Mouse (Mus musculus) retina, postnatal 1 day (tissue): Measurements from ENCODE around the gene Lpin2.

Experiments used
- DNase-seq: peaks from one replicate; pipeline ENCODE4 v3.0.0-alpha.2; 2012

Lpin2 gene

DNA sequence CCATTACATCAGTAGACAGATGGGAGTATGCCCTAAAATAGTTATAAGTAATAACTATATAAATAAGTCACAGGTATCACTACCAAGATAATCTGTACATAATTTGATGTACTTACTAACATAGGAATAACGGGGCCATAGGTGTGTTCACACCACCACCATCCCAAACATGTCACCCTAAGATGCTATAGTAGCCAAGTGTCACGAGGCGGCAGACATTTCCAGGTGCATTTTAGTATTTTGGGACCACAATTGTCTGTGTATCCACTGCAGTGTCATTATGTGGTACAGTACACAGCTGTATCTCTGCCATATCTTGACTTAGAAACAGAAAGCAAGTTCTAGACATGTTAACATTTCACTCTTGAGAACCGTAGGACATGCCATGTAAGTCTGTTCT lies 50.9 kb downstream of the Lpin2 start:
- DNase-seq = no peak

GRCm38 (mm10) chr17:71234041-71234594 lies 51.8 kb downstream of the Lpin2 start:
- DNase-seq = no peak

DNA sequence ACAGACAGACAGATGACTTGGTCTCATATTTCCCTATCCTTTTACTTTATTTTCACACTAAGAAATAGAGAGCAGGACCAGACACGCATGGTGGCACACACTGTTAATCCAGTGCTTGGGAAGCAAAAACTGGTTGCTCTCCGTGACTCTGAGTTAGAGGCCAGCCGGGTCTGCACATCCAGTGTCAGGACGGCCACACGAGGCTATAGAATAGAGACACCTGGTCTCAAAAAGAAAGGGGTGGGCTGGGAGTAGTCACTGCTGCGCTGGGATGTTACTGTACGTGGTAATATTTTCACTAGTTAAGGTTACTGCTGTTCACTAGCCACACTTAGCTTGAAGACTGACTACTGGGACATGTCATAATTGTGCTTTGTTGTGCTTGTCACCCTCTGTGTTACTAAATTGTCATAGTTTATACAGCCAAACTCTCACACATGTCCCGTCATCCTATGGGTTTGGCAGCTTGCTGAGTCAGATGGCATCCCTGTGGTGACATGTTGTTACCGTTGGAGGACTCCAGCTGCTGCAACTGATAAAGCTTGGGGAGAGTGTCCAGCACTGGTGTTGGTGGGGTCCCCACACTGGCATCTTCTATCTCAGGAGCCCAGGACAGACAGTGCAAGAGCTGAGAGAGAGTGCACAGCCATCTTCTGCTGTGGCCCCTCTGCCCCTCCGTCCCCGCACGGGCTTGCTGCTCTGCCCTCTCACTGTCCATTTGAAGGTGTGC lies 53.0 kb downstream of the Lpin2 start:
- no peak for DNase-seq

DNA sequence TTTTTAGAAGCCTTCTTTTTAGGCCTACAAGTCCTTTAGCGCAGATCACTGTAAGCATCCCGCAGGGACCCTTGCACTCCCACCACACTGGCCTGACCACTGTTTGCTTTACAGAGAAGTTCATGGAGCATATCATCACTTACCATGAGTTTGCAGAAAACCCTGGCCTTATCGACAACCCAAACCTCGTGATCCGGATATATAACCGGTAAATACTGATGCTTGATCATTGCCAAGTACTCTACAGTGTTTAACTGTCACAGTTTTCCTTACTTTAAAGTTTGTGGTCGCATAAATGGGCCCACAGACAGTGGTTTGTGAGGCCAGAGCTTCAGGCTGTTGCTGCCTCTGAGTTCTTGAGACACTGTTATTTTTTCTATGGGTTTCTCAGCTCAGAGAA lies 56.1 kb downstream of the Lpin2 start:
- no peak for DNase-seq

DNA sequence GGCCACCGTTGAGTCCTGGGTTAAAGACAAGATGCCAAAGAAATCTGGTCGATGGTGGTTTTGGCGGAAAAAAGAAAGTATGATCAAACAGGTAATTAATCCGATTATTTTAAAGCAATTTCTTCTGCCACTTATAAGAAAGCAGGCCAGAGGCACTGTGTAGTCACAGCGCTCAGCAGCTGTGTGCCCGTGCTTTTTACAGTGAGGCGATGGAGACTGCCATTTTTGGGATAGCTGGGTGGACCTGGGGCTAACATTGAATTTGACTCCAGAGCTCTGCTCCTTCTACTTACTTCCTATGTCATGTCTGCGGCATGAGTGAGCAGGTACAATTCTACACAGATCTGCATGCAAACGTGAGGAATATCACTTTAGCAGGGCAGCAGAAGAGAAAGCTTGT lies 58.5 kb downstream of the Lpin2 start:
- DNase-seq = no peak

GRCm38 (mm10) chr17:71242666-71243065 lies 60.3 kb downstream of the Lpin2 start:
- DNase-seq = no peak

DNA sequence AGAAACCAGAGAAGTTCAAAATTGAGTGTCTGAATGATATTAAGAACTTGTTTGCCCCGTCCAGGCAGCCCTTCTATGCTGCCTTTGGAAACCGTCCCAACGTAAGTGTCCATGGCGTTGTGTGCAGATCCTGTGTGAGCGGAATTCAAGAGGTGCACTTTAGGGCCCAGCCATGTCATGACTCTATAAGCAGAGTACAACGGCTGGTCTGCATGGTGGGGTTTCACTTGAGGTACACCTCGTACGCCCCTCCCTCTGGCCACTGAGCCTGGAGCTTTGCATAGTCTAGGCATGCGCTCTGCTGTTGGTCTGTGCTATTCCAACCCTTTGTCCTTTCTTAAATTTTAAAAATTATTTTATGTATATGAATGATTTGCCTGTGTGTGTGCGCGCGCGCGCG lies 62.8 kb downstream of the Lpin2 start:
- DNase-seq = no peak

GRCm38 (mm10) chr17:71246022-71246421 lies 63.7 kb downstream of the Lpin2 start:
- no peak for DNase-seq

DNA sequence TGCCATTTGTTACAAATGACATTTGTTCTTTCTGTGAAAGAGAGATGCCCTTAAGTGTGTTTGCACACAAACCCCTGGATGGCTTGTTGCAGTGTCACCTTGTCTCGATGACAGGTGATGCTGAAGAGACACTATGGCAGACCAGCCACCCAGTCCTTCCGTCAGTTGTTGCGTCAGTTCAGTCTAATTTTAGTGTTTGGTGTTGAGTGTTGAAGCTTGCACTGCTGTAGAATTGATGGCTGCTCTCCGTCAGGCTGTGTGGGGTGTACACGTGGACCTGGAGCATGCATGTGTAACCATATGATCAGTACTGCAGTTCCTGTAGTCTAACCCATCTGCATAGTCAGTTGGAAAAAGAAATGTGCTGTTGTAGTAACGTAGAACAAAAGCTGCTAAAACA lies 66.6 kb downstream of the Lpin2 start:
- no peak for DNase-seq

DNA sequence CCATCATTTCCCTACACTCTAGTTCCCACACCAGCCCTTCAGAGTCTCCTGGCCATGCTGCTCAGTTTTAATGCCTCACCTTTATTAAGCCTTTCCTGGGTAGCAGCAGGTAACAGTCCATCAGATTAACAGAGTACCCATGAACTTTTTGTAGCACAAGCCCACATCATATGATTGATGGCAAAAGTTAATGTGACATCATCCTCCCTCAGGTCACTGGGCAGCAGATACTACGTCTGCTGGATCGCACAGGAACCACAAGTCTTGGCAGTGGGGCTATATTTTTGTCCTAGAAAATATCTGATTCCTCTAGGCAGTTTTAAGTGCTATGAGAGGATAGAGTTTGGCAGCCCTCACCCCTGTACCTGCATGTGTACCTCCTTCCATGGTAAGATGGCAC lies 67.7 kb downstream of the Lpin2 start:
- no peak for DNase-seq

DNA sequence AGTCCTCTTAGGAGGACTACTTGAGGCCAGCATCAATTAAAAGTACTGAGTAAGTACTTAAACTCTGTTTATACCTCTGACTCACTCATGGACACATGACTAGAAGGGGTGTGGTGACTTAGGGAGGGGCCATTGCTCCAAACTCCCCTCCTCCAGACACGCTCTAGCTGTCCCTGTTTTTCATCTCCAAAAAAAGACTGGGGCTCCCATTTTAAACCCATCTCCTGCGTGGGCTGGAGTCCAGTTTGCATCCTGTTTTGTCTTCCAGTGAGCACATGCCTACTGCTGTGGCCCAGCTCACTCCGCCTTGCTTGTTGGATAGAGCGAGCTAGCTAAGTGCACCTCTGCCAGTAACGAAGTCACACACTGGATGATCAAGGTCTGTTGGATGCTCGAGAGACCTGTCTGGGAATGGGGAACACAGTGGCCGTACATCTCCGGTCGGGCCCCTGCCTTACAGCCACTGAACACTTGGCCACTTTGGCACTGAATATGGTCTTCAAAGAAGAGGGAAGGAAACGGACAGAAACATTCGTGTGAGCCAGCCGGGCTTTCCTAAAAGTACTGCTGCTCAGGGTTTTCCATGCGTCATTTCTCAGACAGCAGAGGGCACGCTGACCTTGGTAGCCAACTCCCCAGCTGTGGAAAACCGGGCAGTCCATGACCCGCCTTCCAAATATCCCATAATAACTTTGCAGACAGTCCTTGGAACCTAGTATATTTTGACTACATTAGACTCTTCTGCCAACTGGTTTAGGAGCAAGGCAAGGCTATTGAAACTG lies 68.7 kb downstream of the Lpin2 start:
- DNase-seq = no peak

DNA sequence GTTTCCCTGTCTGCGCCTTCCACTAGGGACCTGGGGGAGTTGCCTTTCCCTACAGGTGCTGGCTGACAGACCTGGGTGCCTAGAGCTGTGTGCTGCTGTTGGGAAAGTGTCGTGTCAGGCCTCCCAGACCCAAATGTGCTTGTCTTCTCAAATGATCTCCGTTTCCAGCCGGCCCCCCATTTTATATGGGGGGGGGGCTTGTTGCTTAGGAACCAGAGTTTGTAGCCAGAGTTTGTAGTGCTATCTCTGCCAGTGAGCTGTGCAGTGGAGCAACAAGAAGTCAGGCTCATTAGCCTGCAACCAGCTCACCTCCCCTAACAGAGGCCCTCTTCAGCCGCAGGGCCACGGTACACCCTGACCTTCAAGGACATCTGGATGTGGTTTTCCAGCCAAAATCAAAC lies 69.2 kb downstream of the Lpin2 start:
- DNase-seq = peak; percentile 59

DNA sequence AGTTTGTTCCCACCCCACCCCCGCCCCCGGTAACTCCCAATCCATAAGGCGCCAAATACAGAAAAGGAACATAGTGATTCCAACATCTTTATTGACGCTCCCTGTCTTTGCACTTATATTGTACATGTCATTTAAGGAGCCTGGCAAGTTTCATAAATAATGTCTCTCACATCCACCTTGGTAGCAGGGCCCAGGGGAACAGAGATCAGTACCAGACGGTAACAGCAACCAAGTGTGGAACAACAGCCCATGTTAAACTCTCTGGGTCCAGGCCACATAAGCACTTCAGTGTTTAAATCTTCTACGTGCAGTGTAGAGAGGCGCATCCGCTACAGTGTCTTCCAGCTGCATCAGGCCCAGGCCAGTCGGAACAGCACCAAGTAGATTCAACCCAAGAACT lies 69.7 kb downstream of the Lpin2 start:
- no peak for DNase-seq

DNA sequence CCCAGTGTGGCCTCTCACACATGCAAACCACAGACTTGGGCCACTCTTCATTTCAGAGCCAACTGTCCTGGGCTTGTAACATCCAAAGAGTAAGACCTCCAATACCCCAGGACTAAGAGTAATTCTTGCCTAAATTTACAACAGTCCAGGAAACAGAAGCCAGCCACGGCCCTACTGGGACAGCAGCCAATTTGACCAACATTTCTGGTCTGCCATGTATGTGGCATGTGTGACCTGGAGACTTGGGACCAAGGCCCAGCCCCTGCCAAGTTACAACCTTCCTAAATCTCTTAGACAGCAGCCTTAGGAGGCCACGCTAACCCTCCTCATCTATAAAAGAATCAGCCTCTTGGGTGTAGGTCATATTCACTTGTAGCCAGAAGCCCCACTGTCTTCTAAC lies 71.0 kb downstream of the Lpin2 start:
- no peak for DNase-seq

DNA sequence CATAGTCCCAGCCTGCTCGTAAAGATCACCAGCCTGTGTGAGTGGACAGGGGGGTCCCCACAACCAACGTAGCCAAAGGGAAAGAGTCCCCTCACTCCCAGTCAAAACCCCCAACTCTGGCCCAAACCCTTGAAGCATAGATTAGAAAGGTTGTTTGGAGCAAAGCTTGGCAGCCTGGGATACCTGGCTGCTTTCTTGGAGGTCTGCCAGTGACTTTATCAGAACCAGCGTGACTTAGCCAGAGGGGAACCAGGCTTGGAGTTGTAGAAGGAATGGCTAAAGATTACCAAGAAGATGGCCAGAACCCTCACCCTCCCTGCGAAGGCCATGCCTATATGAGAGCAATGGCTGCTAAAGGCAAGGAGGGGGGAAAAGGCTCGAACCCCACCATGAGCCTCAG lies 71.7 kb downstream of the Lpin2 start:
- DNase-seq = no peak

- DNase-seq = peak; percentile 58
These were observed 72.4 kb downstream of the Lpin2 start for GRCm38 (mm10) chr17:71254736-71255135.

DNA sequence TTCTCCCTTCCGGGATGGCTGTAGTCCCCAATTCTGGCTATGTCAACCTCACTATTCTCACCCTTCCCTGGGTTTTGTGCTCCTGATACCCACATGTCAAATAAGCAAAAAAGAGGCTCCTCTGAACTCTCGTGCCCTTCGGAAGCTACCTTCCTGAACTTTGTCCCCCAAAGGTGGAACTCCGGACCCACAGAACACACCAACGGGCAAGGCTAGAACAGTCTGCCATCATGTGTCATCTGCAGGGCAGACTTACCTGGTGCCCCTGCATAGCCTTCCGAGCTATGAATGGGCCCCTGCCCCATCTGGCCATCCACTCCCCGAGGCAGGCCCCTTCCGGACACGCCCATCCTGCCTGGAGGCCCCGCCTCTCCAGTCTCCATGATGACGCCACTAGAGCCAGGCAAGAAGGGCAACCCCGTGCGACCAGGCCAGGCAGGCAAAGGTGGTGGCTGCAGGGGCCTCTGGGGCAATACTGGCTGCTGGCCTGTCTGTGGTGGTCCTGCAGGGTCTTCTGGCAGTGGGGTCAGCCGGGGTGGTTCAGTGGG lies 73.8 kb downstream of the Lpin2 start:
- DNase-seq = no peak

DNA sequence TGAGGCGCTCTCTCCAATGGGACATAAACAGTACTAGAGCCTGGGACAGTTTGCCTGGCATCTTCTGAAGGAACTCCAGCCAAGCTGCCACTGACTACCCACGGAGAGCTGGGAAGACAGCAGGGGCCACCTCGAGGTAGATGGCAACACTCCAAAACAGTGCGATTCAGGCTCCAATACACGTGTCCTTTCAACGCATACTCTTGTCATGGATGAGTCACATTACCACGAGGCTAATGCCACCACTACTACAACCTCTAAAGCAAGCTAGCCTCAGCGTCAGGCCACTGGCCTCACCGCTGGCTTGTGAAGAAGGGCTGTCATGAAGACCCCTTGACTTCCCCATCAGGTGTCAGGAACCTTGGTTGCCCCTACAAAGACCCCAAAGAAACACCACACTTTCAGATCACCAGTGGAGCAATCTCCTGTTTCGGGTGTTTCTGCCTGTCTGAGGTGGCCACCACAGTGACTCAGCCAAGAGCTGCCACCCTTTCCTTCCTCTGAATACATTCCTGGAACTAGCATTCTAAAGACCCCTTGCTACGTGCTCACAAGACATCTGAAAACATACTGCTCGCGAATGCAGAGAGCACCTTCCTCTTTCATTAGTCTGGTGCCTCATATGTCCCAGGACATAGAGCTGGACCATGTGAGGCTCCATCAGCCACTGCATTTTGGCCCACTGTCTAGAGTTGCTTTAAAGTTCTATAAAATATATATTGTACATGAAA lies 74.6 kb downstream of the Lpin2 start:
- no peak for DNase-seq

DNA sequence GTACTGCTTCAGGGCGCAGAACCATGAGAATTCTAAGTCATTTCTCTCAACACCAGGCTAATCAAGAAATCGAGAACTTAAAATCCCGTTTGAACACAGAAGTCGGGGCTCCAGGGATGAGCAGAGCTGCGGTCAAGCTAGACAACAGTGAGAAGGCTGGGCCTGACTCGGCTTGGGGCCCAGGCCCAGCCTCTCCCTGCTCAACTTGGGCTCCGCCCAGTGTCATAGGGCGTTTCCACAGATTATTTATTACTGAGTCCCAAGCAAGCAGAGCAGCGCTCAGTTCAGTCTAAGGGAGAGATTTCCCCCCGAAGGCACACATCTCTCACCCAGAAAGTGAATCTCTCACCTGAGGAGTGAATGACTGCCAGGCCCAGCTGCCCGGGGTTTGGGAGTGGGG lies 77.4 kb downstream of the Lpin2 start:
- DNase-seq = no peak

DNA sequence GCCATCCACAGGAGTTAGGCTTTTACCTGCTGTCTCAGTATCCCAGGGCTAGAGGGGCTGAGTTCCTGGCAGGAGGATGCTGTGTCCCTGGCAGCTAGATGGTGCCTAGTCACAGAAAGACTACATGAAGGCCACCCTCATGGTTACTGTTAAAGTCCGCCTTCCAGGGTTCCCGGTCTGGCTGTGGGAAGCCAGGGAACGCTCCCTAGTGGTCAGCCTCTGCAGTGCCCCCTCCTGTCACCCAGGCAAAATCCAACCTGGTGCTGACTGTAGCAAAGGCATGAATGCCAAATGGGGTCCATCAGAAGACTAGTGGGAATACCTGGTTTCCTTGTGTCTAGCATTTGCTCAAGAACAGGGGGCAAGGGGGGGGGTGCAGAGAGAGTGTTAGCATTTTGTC lies 78.3 kb downstream of the Lpin2 start:
- no peak for DNase-seq

GRCm38 (mm10) chr17:71263136-71263535 lies 80.8 kb downstream of the Lpin2 start:
- DNase-seq = no peak

- DNase-seq = no peak
These were observed 82.4 kb downstream of the Lpin2 start for GRCm38 (mm10) chr17:71264739-71265138.

GRCm38 (mm10) chr17:71265336-71266051 lies 83.1 kb downstream of the Lpin2 start:
- no peak for DNase-seq
